Mouse (Mus musculus) A20 (cell line): ENCODE results near the gene Gapdh.
A peak's percentile ranks its signal among the peaks of the same experiment; 100 is the strongest.
"Not testable (repeated sequence)": the region's sequence is repeated elsewhere in the genome, so short reads cannot be mapped to it uniquely, and the experiment has no call there.

Source experiments
- DNase-seq: peaks from one replicate; pipeline ENCODE4 v3.0.0-alpha.2; 2011; ENCODE audit warnings: low read depth, low spot score

The Gapdh gene

DNA sequence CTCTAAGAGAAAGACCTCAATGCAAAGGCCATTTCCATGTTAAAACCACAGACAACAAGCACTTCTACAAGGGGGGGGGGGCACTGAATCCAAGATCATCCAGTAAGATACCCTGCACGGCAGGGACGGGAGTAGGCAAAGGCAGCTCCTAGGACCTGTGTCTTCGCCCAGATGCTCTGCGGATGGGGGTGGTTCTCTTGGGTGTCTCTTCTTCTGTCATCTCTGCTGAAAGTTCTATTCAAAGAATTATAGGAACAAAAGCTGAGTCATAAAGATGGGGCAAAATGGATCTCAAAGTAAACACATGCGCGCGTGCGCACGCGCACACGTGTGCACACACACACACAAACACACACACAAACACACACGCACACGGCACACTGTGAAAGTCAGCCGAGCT lies 1.8 kb upstream of the Gapdh start:
- no peak for DNase-seq

DNA sequence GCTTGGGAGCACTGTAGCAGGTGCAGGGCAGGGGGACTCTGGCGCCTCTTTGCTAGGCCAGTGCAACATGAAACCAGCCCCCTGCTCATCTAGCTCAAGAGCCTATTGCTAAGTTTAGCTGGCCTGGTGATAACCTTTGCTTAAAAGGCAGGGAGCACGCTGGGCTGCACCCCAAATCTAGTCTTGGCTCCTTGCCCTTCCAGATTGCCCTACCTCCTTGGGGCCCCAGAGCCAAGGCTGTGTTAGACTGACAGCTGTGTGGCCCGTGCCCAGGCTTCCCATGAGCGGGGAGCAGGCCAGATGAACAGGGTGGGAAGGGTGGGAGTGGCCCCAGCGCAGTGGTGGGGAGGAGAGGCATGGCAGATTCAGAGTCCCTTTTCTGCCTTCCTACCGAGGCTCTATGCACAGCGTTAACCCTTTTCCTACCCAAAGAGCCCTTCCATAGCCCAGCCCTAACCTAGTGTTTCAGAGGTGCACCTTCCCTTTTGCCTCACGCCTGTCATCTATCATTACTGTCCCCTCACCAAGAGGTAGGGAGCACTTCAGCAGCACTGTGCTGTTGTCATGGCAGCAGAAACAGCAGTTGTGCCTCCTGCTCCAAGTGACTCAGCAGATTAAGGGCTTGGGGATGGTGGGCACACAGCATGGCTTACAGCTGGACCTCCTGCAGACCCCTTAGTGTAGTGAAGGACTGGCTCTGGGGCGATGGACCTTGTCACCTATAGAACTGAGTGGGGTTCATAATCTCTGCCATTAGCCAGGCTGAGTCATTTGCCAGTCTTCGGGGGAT lies 789 bp upstream of the Gapdh start:
- DNase-seq = peak; percentile 64

DNA sequence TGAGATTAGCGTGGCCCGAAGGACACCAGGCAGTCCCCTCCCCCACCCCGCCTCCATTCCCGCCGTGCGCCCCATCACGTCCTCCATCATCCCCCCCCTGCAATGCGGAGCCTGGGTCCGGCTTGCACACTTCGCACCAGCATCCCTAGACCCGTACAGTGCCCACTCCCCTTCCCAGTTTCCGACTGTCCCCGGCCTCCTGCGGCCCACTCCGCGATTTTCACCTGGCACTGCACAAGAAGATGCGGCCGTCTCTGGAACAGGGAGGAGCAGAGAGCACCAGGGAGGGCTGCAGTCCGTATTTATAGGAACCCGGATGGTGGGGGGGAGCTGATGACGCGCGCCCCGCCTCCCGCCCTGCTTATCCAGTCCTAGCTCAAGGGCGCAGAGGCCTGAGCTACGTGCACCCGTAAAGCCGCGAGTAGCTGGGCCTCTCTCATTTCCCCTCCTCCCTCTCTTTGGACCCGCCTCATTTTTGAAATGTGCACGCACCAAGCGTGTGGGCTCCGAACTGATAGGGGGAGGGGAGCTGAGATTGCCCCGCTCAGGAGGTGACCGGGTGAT lies 857 bp downstream of the Gapdh start:
- peak; percentile 98 for DNase-seq

DNA sequence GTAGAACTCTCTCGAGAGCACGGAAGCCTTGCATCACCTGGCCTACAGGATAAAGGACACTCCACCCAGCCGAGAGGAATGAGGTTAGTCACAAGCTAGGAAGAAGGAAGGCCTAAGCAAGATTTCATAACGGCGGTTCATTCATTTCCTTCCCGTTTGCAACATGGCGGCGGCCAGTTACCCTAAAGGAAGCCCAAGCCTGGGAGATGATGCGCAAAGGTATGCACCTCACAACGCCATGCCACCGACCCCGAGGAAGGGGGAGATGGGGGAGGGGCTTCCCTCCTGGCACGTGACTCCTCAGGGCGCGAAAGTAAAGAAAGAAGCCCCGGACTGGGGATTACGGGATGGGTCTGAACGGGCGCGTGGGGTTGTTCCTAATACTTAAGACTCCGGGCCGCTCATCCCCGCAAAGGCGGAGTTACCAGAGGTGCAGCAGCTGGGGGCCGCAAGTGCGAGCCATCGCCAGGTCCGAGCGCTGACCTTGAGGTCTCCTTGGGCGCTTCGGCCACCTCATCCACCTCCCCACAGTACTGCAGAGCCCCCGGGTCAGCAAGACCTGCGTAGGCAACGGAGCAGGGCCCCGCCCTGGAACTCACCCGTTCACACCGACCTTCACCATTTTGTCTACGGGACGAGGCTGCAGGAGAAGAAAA lies 1.5 kb downstream of the Gapdh start:
- peak; percentile 60 for DNase-seq

DNA sequence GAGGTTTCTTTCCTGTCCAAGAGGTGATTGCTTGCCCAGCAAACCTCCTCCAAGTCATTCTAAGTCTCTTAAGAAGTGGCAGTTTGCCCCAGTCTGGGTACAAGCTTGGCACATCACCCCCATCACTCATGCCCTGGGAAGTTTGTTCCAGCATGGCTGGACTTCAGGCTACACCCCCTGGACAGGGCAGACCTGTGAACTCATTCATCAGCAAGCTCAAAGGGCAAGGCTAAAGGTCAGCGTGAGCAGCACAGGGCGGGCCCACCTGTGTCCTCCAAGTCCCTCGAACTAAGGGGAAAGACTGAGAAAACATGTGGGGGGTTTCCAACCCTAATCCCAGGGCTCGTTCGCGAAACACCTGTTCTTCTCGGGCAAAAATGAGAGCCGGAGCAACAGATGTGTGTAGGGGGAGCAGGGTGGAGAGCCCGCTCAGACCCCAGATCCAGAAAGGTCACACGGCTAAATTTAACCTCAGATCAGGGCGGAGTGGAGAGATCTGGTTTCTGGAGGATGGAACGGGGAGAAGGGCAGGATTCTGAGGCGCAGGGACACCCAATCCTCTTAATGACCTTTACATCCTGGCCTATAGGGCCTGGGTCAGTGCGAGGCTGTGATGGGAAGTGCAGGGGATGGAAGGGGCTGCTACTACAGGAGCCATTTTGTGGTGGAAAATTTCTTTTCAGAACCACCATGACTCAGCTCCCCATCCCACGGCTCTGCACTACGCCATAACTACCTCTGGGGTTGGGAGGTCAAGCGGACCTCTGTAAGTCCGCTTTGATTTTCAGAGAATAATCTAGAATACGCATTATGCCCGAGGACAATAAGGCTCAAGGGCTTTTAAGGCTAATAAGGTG lies 2.2 kb downstream of the Gapdh start:
- peak; percentile 32 for DNase-seq

DNA sequence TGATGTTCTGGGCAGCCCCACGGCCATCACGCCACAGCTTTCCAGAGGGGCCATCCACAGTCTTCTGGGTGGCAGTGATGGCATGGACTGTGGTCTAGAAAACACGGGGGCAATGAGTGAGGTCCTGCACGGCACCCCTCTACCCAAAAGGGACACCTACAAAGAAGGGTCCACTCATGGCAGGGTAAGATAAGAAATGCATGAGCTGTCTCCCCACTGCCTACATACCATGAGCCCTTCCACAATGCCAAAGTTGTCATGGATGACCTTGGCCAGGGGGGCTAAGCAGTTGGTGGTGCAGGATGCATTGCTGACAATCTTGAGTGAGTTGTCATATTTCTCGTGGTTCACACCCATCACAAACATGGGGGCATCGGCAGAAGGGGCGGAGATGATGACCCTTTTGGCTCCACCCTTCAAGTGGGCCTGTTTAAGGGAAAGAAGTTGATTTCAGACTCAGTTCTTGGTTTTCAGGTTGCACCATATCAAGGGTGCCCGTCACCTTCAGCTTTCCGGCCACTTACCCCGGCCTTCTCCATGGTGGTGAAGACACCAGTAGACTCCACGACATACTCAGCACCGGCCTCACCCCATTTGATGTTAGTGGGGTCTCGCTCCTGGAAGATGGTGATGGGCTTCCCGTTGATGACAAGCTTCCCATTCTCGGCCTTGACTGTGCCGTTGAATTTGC lies 3.5 kb downstream of the Gapdh start:
- DNase-seq = not testable (repeated sequence)

GRCm38 (mm10) chr6:125161971-125162370 lies 4.3 kb downstream of the Gapdh start:
- peak; percentile 73 for DNase-seq

- DNase-seq = peak; percentile 72
Observed at GRCm38 (mm10) chr6:125160854-125161760, 5.2 kb downstream of the Gapdh start.

GRCm38 (mm10) chr6:125160558-125160853 lies 5.8 kb downstream of the Gapdh start:
- DNase-seq = no peak

GRCm38 (mm10) chr6:125159773-125160557 lies 6.3 kb downstream of the Gapdh start:
- peak; percentile 54 for DNase-seq

GRCm38 (mm10) chr6:125158944-125159492 lies 7.2 kb downstream of the Gapdh start:
- DNase-seq = peak; percentile 17

- no peak for DNase-seq
Observed at GRCm38 (mm10) chr6:125156903-125157614, 9.2 kb downstream of the Gapdh start.

DNA sequence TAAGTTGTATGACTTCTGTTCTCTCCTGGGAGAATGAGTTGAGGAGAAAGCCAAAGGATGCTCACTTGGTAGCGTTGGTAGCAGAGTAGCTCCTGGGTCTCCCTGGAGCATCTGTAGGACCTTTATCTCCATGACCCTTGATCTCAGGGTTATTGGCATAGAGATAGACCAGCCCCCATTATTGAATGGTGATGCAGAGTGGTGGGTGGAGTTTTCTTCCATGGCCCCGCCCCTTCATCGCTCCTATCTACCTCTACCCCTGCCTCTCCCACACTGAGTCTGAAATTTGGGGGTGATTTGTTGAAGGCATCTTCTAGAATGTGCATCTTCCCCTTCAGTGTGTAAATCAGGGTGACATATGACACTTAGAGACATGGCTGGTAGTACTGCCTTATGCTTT lies 9.8 kb downstream of the Gapdh start:
- DNase-seq = no peak

DNA sequence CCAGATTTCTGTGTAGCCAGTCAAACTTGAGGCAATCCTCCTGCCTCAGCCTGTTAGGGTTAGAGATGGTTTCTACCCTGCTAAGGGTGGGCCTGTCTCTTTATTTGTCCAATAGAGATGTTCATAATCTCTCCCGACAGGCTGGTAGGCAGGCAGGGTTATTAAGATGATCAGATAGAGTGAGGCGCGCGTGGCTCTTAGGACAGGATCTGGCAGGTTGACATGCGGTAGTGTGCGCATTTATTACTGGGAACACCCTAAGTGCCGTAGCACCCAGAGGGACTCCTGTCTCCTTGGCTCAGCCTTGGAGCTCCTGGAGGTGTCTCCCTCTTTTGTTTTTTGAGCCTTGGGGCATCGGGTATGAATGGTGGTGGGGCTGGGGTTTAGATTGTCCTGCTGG lies 11.0 kb downstream of the Gapdh start:
- DNase-seq = no peak

DNA sequence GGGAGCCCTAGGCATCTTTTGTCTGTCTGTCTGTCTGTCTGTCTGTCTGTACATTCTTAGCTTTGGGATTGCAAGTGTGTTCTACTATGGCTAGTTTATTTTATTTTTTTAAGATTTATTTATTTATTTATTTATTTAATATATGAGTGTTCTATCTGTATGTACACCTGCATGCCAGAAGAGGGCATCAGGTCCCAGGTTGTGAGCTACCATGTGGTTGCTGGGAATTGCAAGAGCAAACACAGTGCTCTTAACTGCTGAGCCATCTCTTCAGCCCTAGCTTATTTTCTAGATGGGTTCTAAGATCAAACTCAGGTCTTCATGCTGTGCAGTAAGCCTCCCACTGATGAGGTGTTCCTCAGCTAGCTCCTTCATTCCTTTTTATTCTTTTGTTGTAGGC lies 11.7 kb downstream of the Gapdh start:
- DNase-seq = peak; percentile 56

- no peak for DNase-seq
Observed at GRCm38 (mm10) chr6:125153682-125154081, 12.6 kb downstream of the Gapdh start.

DNA sequence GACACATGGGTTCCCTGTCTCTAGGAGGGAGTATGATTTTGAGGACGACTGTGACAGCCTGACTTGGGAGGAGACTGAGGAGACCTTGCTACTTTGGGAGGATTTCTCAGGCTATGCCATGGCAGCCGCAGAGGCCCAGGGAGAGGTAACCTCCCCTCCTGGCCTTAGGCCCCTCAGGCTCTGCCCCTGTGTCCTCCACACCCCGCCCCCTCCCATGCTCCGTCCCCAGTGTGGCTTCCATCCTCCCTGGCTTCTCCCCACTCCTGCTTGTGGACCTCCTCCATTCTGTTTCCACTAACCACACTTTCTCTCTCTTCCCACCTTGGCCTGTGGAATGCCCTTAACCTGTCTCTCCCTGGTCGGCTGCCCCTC lies 13.3 kb downstream of the Gapdh start:
- DNase-seq = no peak

- DNase-seq = no peak
Observed at GRCm38 (mm10) chr6:125152212-125153017, 13.9 kb downstream of the Gapdh start.
